Mouse (Mus musculus): ENCODE results near the gene Myo9b.
A peak's percentile ranks its signal among the peaks of the same experiment; 100 is the strongest.

Gene Myo9b

DNA sequence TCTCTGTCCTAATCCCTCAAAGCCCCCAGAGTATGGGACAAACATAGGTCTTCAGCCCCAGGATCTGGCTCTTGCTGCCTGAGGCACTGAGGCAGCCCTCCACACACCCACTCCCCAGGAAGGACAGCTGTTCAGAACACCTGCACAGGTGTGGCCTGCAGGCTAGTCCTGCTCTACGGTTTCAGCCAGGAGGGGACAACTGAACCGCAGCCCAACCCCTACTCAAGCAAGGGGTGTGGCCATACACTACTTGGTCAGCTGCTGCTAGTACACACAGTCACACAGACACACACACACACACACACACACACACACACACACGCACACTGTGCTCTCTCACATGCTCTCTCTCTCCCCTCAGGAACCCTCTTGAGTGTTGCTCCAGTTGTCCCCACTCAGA is 111.3 kb downstream of the Myo9b start:
- no peak for DNase-seq (ENCODE audit: low read depth, low spot score)

DNA sequence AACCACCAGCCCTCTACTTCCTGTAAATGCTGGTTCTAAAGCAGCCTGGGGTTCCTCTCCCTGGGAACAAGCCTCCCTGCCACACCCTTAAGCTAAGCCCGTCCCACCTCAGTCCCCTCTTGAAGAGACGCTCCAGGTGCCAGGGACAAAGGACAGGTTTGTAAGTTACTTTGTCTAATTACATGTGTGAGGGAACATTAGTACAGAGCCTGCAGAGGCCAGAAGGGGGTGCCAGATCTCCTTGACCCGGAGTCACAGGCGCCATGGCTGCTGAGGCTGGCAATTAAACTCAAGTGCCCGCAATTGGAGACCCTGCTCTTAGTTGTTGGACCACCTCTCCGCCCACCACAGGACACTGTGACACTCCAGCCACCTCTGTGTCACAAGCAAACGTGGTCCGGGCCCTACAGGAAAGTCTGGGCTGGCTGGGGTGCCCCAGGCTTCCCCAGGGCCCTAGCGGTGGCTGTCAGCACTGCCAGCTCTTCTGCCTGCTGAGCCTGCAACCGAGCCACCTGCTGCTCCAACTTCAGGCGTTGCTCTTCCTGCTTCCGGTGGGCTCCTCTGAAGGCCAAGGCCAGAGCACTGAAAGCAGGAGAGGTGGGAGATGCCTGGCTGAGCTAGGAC is 112.8 kb downstream of the Myo9b start:
- peak; percentile 95 for DNase-seq (ENCODE audit: low read depth, low spot score)

DNA sequence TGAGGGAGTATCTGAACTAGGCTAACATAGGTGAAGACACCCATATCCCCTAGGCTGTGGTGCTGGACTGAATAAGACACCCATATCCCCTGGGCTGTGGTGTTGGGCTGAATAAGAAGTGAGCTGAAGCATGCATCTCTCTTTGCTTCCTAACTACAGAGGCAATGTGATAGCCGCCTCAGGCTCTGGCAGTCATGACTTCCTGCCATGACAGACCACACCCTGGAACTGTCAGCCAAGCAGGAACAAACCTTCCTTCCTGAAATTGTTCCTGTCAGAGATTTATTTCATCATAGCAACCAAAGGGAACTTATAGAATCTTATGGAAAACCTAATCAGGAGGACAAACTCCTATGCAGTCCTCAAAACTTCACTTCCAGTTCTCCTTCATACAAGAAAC is 115.8 kb downstream of the Myo9b start:
- no peak for DNase-seq (ENCODE audit: low read depth, low spot score)

DNA sequence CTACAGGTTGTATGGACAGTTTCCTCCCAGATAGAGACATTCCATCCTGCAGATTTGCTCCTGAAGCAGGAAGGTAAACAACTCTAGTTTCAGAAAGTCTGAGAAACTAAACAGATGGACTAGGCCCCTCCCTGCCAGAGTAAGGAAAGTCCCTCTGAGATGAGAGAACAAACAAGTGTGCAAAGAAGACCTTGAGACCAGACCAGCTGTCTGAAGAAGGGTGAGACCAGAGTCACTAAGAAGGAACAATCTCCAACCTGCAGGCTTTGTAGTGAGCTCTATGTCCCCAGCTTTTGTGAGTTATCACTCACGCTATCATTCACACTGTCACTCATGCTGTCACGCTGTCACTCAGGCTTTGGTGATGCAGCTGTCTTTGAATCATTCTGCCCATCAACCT is 119.2 kb downstream of the Myo9b start:
- no peak for DNase-seq (ENCODE audit: low read depth, low spot score)

DNA sequence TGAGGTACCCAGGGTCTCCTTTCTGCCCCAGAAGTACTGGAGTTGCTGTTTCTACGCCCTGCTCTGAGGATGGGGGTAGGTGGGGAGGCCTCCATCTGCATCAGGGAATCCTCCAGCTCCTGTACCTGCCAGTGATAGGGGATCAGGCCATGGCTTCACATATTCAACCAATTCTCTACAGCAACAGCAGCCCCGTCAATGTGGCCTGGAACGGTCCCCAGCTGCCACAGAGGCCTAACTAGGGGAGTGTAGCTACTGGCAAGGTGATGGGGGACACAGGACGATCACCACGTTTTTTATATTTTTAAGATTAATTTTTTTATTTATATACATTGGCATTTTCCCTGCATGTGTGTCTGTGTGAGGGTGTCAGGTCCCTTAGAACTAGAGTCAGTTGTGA is 119.9 kb downstream of the Myo9b start:
- DNase-seq (ENCODE audit: low read depth, low spot score): no peak

DNA sequence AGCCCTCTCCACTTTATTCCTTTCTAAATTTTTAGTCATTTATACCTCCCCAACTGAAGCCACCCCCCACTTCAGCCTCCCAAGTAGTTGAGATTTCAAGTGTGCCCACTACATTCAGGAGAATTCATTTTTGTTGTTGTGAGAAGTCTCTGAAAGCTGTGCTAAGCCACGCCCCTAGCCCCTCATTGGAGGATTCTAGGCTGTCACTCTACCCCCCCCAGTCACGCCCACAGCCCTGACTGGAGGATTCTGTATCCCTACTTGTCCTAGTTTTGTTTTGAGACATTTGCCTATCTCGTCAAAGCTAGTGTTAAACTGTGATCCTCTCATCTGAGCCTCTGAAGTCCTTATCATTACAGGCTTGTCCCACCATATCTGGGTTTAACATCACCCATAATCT is 120.4 kb downstream of the Myo9b start:
- DNase-seq (ENCODE audit: low read depth, low spot score): peak; percentile 84

DNA sequence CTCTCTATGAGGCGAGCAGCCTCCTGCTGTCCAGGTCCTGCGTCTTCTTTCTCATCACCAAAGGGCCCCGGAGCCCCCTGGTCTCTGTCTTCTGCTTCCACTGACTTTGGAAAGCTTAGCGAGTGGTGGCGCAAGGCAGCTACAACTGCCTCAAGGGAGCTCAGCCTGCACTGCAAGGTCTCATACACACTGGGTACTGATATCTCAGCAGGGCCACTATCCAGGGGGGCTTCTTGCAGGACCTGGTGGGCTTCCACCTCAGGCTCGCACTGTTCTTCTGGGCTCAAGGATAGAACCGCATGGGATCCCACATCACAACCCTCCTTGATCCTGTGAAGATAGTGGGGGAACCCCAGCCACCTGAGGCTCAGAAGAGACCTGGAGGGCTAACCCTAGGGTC is 122.0 kb downstream of the Myo9b start:
- DNase-seq (ENCODE audit: low read depth, low spot score): no peak

DNA sequence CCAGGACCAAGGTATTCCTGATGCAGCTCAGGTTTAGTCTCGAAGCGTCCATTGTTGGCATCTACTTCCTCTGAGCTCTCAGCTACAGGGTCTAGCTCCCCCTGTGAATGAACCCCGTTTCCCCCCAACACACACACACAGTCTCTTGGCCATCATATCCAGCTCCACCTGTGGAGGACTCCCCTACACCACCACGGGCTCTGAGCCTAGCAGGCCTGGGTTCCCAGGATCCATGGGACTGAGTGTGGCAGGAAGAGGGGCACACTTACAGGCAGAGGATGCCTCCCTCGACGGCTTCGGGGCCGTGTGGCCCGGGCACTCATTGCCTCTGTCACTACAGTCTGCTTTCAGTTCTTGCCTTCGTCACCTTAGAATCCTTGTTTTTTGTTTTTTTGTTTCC is 122.6 kb downstream of the Myo9b start:
- DNase-seq (ENCODE audit: low read depth, low spot score): no peak

DNA sequence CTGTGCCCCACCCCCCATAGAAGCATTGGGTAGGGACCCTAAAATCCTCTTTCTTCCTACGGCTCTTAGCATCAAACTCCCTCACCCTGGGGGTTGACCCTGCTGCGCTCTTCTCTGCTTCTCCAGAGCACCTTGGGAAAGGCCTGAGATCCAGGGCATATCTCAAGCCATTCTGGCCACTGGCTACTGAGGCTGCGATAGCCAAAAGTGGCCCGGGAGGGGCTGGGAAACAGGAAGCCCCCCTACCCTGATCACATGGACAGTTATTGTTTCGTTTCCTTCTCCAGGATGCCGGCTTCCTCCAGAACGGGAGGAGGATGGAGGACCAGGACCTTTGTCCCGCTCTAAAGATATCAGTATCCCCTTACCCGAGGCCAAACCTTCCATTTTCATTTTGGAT is 123.1 kb downstream of the Myo9b start, which contains the start of gene Ushbp1:
Gene Ushbp1, minus strand, starts transcription at position 174 of the 400 bp plus-strand sequence.
- no peak for DNase-seq (ENCODE audit: low read depth, low spot score)

DNA sequence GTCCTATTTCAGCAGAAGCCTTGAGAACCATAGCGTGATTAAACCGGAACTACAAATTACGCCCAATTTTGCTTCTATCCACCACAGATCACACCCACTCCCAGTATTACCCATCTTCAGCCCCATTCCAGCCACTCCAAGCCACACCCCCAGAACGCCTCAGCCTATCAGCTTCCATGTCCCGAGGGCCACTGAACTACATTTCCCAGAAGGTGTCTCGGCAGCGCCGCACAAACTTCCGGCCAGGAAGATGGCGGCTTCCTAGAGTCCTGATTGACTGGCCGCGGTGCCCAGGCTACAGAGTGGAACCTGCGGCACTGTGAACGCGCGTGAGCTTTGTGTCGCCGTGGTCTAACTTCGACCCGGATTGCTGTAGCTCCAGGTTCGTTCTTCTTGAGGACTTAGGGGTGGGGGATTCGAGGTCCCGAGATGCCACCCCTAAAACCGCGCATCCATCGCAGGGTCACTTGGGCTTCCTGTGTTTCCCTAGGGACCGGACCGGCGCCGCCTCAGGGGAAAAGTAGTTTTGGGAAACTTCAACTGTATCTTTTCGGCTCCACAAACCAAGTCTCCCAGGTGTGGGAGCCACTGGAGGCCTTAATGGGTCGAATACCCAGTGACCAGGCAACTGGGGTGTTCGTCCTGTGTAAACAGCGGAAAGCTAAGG is 124.3 kb downstream of the Myo9b start, which contains the start of gene Babam1:
Gene Babam1, plus strand, starts transcription at position 223 of the 667 bp plus-strand sequence.
- DNase-seq (ENCODE audit: low read depth, low spot score): peak; percentile 97

DNA sequence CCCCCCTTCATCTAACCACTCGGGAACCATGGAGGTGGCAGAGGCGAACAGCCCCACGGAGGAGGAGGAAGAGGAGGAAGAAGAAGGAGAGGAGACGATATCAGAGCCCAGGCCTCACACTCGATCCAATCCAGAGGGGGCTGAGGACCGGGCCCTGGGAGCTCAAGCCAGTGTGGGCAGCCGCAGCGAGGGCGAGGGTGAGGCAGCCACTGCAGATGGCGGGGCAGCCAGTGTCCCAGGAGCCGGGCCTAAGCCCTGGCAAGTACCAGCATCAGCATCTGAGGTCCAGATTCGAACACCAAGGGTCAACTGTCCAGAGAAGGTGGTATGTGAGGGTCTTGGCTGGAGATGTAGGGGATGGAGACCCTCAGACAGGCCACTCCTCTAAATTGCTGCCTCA is 125.2 kb downstream of the Myo9b start:
- DNase-seq (ENCODE audit: low read depth, low spot score): no peak

DNA sequence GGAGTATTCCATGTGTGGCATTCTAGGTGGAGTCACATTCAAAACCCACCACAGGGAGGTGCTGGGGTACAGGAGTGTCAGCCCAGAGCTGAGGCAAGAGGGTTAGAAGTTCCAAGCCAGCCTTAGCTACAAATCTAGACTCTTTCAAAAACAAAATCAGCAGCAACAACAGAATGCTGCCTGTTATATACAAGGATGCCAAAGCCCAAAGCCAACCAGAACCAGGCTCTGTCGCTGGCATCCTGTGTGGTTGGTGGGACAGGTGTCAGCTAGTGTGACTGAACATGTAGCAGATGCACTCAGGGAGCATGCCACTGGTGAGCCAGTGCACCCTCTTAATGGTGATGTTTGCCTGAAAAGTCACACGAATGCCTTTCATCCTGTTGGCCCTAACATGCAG is 128.3 kb downstream of the Myo9b start:
- DNase-seq (ENCODE audit: low read depth, low spot score): no peak

DNA sequence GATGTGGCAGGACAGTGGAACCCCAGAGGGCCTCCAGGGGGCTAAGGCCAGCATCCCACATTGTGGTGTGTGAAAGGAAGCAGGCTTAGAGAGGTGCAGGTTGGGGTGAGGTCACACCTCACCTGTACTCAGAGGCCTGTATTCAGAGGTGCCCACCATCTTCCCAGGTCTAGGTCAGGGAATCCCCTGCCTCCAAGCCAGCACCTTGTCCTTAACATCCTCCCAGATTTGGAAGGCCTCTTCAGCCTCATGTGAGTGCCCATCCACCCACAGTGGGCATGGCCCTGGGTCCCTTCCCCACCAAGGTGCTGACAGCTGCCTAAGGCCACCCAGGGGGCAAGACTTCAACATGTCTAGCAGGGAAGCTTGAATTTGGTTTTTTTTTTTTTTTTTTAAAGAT is 128.9 kb downstream of the Myo9b start:
- no peak for DNase-seq (ENCODE audit: low read depth, low spot score)

DNA sequence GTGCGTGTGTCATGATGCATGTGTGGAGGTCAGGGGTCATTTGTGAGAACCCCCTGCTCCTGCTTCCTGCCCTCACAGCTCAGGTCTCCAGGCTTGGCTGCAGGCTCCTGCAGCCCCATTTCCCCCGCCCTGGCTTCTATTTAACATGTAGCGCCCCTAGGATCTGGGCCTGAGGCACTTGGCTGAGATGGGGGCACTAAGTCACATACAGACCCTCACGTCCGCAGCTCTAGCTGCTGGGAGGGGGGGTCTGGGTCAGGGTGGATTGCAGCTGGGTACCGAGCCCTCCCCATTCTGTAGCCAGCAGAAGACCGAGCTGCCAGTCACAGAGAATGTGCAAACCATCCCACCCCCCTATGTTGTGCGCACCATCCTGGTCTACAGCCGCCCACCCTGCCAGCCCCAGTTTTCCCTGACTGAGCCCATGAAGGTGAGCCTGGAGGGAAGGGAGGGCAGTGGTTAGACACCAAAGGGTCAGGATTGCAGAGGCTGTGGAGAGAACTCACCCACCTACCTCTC is 130.0 kb downstream of the Myo9b start:
- no peak for DNase-seq (ENCODE audit: low read depth, low spot score)

DNA sequence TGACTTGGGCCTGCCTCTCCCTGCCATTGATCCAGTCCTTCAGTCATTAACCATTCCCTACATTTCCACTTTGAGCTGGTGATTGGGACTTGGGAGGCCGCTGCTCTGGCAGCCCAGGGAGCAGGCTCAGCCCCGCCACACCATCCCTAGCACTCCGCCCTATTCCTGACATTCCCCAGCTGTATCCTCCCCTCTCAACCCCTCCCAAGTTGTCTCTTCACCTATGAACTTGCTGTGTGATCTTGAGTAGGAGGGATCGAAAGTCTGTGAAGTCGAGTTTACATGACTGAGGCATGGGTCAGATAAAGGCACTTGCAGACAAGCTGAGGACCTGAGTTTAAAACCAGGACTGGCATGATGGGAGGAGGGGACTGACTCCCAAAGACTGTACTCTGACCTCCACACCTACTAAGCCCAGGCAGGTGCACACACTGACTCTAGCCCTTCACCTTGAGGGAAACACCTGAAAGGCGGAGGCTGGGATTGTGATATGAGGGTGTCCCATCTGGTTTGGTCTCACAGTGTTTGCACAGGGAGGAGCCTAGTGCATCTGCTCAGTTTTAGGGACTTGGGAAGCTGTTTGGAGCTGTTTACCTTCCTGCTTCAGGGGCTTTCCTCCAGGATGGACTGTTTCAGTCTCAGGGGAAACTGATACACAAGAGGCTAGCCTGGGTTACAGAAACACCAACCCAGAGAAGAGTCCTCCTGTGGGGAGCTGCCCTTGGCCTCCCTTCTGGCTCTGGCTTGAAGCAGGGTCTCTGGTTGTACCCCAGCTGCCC is 130.8 kb downstream of the Myo9b start:
- DNase-seq (ENCODE audit: low read depth, low spot score): peak; percentile 66

DNA sequence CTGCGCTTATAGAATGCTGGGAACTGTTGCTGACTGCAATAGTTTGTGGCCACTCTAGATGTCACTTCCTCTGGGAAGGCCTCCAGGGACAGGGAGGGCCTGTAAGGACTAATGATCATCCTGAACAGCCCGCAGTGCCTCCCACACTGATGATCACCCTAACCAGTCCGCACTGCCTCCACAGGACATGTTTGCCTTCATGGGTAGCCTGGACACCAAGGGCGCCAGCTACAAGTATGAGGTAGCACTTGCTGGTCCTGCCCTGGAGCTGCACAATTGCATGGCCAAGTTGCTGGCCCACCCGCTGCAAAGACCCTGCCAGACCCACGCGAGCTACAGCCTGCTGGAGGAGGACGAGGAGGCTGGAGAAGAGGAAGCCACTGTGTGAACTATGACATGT is 131.5 kb downstream of the Myo9b start:
- no peak for DNase-seq (ENCODE audit: low read depth, low spot score)

DNA sequence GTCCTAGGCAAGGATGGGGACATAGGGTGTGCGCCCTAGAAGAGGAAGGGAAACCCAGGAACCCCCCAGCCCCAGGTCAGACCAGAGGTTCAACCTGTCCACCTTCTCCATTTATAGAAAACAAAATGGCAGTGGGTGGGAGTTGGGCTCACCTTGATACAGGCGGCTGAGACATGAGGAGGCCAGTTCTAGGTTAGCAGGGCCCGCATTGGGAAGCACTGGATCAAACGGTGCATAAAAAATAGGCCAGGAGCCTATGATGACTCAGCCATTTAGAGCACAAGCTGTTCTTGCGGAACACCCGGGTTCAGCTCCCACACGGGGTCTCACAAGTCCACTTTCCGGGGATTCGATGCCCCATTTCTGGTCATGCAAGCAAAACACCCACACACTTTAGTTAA is 132.4 kb downstream of the Myo9b start:
- DNase-seq (ENCODE audit: low read depth, low spot score): peak; percentile 46

DNA sequence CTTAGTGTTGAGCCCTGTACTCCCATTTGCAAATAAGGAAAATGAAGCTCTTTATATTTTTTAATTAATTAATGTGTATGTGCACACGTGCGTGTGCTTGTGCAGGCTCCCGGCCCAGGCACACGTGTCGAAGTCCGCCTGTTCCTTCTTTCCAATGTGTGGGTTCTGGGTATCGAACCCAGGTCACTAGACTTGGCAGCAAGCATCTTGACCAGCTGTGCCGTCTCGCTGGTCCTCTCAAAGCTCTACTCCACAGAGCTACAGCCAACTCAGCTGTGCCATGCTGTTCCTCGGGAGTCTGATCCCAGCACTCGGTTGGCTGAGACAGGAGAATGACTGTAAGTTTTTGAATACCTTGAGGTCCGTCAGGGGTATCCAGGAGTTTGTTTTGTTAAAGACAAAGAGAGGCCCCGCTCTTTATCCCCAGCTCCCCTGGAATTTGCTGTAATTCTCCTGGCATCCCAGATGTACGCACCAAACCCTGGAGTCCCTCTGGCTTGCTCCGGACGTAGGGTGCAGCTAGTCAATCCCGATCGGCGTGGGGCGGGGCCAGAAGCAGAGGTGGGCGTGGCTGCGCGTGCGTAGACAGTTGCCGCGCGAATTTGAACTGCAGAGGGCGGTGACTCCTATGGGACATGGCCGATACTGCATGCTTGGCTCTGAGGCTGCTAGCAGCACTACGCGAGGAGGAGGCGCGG is 133.0 kb downstream of the Myo9b start, which contains the start of gene Ankle1:
Gene Ankle1, plus strand, starts transcription at position 610 of the 698 bp plus-strand sequence.
- peak; percentile 96 for DNase-seq (ENCODE audit: low read depth, low spot score)

DNA sequence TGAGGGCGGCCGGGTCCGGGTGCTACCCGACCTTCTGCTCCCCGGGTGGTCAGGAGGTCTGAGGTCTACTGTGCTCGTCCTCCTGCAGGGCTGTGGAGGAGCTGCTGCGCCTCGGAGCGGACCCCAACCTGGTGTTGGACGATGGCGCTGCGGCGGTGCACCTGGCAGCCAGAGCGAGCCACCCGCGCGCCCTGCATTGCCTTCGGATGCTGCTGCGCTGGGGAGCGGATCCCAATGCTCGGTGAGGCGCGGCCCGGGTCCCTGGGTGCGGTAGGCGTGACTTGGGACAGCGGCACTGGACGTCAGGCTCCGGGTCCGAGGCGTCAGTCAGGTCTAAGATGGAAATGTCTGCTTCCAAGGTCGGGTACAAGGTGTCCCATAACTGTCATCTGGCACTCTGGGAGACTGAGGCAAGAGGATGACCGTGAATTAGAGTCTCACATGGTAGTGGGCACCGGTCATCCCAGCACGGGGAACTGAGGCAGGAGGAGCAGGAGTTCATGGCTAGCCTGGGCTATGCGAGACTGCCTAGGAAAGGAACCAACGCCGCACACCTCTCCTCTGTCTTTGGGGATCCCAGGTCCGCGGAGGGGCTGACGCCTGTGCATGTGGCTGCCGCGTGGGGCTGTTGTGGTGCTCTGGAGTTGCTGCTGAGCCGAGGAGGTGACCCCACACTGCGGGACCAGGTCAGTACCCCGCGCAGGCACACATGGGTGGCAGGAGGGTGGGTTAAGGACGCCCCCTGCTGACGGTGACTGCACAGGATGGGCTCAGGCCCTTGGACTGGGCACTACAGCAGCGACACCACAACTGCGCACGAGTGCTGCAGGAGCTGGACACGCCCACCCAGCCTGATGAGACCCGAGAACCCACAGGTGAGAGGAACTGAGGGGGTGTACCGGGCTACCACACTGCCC is 133.8 kb downstream of the Myo9b start:
- peak; percentile 75 for DNase-seq (ENCODE audit: low read depth, low spot score)

DNA sequence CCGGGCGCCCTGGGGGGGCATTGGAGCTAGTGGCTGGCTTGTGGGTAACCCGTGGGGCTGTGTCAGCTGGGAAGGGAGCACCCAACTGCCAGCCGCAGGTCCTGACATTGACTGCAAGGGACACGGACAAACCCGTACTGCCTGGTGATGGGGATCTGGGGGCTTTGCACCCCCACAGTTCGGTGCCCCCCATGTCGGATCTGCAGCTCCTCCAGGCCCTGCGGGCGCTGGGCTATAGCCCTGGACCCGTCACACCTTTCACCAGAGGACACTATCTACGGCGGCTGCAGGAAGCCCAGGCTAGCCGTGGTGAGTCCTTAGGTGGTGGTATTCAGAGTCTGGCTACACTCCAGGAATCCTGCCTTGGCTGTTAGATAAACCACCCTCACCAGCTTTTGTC is 134.9 kb downstream of the Myo9b start:
- no peak for DNase-seq (ENCODE audit: low read depth, low spot score)

DNA sequence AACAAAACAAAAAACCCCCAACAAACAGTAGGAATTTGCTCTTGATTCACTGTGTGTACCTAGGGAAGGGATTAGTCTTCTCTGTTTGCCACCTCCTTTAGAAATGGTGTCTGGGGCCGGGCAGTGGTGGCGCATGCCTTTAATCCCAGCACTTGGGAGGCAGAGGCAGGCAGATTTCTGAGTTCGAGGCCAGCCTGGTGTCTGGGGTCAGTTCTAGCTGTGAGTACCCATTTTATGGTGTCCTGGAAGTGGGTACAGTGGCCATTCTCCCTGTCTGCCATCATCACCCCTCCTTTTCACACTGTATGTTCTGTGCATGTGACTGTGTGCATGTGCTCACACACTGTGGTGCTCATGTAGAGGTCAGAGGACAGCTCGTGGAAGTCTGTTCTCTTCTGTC is 135.7 kb downstream of the Myo9b start:
- no peak for DNase-seq (ENCODE audit: low read depth, low spot score)

All from R1 (cell line).